Mouse (Mus musculus) heart, adult 9 months (tissue): Measurements from ENCODE around the gene Shank3.

Experiments
- DNase-seq, 2 experiments: peaks; one replicate each; pipeline ENCODE4 v3.0.0; 2022; ENCODE audit warnings: low spot score in 2 of 2

Gene Shank3

DNA sequence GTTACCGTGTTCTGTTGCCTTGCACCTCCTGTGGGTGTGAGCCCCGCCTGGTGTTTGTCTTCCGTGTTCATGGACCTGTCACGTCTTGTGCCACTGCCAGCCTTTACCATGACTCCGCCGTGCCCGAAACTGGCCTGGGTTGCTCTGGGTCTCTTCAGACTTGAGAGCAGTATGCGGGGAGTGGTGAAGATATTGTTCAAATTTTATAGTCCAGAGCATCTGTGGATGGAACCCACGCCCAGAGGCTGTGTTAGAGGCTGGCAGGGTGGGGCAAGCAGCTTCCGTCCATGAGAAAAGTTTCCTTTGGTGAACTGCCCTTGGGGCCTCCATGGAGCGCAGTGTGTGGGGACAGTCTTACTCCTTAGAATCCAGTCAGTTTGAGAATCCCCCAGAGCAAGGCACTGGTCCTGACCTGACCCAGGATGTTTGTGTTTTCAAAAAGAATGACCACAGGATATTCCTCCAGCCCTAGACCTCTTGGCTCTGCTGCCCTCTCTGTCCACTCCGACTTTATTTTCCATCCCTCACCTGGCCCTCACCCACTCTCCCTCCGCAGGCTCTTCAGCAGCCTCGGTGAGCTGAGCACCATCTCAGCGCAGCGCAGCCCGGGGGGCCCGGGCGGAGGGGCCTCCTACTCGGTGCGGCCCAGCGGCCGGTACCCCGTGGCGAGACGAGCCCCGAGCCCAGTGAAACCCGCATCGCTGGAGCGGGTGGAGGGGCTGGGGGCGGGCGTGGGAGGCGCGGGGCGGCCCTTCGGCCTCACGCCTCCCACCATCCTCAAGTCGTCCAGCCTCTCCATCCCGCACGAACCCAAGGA, 58.0 kb downstream of the Shank3 start:
- no peak for DNase-seq

DNA sequence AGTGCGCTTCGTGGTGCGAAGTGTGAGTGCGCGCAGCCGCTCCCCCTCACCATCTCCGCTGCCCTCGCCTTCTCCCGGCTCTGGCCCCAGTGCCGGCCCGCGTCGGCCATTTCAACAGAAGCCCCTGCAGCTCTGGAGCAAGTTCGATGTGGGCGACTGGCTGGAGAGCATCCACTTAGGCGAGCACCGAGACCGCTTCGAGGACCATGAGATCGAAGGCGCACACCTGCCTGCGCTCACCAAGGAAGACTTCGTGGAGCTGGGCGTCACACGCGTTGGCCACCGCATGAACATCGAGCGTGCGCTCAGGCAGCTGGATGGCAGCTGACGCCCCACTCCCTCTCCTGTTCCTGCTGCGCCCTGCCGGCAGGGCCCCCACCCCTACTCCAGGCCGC, 58.6 kb downstream of the Shank3 start:
- DNase-seq = no peak

- DNase-seq = no peak
Observed at GRCm38 (mm10) chr15:89559202-89559731, 59.8 kb downstream of the Shank3 start.

DNA sequence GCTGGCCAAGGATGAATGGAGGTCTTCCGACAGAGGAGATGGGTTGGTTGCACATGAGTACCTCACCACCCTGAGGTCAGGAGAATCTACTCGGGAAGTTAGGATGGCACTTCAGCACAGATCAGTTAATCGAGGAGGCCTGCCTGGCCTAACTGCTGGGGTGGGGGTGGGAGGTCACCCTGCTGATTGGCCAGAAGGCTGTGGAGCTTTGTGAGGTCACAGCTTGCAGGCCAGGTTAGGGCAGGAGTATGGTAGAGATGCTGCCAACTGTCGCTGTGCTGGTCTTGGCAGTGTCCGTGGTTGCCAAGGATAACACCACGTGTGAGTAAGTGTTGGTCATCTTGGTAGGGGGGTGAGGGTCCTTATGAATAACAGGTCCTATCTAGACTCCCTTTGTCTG, 68.7 kb downstream of the Shank3 start, which contains the start of gene Acr:
Gene Acr (plus strand): TSS at position 213 of the 400 bp plus-strand sequence.
- DNase-seq = no peak

DNA sequence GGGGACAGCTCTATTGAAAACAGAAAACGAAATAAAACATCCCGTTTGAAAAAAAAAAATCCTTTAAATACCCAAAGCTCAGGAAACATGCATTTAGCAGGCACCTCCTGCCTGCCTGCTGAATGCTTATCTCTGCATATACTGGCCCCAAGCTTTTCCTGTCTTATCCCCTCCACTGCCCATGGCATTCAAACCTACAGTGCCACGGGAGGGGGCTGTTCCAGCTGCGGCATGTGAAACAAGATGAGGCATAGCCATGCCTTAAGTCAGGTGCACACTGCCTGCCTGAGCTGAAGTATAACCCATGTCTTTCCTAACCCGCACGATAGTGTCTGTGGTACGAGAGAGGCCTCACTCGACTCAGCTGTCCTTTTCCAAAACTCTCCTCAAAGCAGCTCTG, 72.7 kb downstream of the Shank3 start:
- no peak for DNase-seq

DNA sequence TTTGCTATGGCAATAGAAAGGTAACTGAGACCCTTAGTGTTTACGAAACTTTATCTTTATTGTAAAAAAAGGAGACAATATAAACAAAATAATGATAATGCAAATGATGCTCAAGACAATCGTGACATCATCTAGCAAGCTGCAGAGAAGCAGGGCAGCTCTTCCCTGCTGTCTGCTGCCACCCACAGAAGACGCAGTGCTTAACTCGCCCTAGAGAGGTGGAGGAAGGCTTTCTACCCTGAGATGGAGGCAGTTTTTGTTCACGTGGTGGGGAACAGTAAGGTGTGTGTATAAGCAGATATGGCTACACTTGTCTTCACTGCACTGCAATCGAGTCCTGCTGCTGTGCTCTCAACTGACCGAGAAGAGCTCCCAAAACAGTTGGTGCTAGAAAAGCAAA, 83.1 kb downstream of the Shank3 start:
- DNase-seq = no peak

DNA sequence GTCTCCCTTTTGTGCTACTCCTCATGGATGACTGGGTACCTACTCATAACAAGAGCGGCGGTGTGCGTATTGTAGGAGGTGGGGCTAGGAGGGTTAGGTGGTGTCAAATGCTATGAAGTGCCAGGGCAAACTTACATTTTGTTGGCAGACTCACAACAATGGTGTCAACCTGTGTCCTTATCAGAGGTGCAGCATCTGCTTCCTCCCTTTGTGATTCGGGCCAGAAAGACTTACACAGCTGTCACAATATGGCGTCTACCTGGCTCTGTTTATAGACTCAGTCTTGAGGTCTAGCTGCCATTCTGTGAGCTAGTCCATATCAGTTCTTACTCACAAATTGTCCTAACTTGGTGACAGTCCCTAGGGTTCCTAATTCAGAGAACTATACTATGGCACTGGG, 85.7 kb downstream of the Shank3 start:
- peak; percentile 39 to 66 for DNase-seq

DNA sequence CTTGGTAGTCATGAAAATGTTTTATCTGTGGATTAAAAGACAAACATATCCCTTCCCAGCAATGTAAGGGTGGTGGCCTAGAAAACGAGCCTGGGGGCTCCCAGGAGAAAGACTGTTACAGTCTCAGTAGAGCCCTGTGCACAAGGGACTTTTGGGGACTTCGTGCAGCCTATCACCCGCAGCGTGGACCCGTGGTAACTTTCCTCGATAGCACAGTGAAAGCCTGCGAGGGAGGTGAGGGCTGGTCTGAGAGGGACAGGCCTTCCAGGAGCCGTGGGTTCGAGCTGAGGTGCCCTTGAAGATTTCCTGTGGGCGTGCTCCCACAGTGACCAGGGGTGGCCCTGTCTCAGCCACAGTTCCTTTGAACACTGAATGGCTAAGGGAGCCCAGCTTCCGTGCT, 86.2 kb downstream of the Shank3 start:
- no peak for DNase-seq

- no peak for DNase-seq
Observed at GRCm38 (mm10) chr15:89589146-89589545, 89.7 kb downstream of the Shank3 start.

DNA sequence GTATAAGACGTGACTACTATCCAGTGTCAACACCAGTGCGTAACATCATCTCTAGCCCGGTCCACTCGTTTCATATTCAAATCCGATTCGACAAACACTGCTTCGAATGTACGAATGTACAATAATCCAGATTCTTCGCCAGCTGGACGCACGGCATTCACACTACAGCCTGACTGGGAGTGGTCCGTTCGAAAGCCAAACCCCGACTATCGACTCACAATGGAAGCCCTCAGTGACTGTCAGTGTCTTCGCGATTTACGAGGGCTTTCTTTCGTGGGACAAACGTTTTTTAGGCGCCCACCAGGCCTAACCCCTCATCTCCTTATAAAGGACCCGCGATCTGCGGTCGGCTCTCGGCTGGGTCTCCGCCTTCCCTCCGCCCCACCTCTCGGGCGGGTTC, 91.9 kb downstream of the Shank3 start:
- DNase-seq = no peak

- peak; percentile 86 to 91 for DNase-seq
Observed at GRCm38 (mm10) chr15:89591723-89592455, 92.5 kb downstream of the Shank3 start, which contains the start of gene Rabl2. Gene Rabl2 (minus strand): TSS chr15:89591923.

DNA sequence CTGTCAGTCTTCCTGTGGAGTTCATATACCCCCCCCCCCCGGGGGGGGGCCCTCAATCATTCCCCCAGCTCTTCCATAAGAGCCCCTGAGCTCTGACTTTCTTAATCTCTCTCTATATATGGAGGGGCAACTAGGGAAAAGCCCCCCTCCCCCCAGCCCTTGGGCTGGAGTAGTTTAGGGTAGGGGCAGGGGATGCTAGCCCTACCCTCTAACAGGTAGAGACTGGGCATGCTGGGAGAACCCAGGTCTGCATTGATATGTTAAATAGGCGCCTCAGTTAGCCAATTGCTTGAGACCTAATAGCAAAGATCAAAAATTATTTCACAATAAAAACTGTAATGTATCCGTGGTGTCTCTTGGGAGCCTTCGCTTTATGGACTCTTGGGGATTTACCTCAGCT, 93.1 kb downstream of the Shank3 start:
- DNase-seq = no peak

- no peak for DNase-seq
Observed at GRCm38 (mm10) chr15:89605822-89606570, 106.6 kb downstream of the Shank3 start.

DNA sequence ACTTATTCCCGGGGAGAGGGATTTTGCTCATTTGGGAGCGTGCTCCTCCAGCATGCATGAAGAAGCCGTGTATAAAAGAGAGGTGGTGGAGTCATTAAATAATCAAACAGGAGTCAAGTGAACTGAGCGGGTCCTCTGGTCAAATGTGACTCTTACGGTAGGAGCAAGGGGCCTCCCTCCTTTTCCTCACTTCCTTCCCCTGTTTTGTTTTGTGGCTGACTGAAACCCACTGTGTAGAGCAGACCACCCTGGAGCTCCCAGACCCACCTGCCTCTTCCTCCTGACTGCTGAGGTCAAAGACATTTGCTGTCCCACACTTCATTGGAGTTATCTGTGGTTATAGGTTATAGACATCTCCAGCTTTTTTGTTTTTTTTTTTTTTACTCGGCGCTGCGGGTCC, 108.1 kb downstream of the Shank3 start:
- DNase-seq = no peak

DNA sequence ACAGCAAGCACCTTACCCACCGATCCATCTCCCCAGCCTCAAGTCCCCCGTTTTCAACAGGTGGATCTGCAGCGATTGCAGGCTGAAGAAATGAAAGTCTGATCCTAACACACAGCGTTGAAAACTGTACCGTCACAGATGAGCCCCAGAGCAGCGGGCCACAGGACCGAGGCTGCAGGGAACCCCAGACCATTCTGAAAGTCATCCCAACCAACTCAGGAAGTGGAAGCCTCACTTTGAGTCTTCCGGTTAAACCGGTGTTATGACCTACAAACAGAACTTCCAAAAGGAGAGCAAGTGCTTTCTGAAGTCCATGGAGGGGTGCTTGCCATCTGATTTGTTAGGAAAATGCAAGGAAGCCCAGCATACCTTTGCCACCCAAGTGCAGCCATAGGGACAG, 108.5 kb downstream of the Shank3 start:
- DNase-seq = no peak
